Mouse (Mus musculus): ENCODE results near the gene Mtx3. TPM values are rescaled to one million over a fixed set of nuclear protein-coding genes. Genes with fewer than 3 reads are reported as not detected.

The Mtx3 gene
- total RNA-seq, 2 experiments from 2014 or later: 33.1 to 35.8 TPM

- DNase-seq (ENCODE audit: low spot score in 2 of 2): no peak
These were observed 38.6 kb downstream of the Mtx3 start for GRCm38 (mm10) chr13:92882986-92883720.

GRCm38 (mm10) chr13:92884206-92884605 is 39.6 kb downstream of the Mtx3 start:
- no peak for DNase-seq (ENCODE audit: low spot score in 2 of 2)

- no peak for DNase-seq (ENCODE audit: low spot score in 2 of 2)
These were observed 40.4 kb downstream of the Mtx3 start for GRCm38 (mm10) chr13:92884930-92885329.

- DNase-seq (ENCODE audit: low spot score in 2 of 2): peak in 1 of 2 experiments; percentile 2
These were observed 54.5 kb downstream of the Mtx3 start for GRCm38 (mm10) chr13:92899087-92899486.

GRCm38 (mm10) chr13:92903291-92903690 is 58.7 kb downstream of the Mtx3 start:
- peak in 1 of 2 experiments; percentile 2 for DNase-seq (ENCODE audit: low spot score in 2 of 2)

- DNase-seq (ENCODE audit: low spot score in 2 of 2): peak in 1 of 2 experiments; percentile 2
These were observed 61.4 kb downstream of the Mtx3 start for GRCm38 (mm10) chr13:92905944-92906343.

- no peak for DNase-seq (ENCODE audit: low spot score in 2 of 2)
These were observed 62.8 kb downstream of the Mtx3 start for GRCm38 (mm10) chr13:92907366-92907765.

Other genes starting within 250 kb of the Mtx3 start
- gene Serinc5, start 233.7 kb upstream of the Mtx3 start, total RNA-seq (2021): 10 to 100 TPM; 62.1 to 63.3 TPM
- 1 to 10 TPM; 3.5 to 4.9 TPM for gene Thbs4, start 49.9 kb upstream of the Mtx3 start, total RNA-seq (2021)

All from layer of hippocampus, postnatal 10 days (tissue).